Mouse (Mus musculus): ENCODE data around the gene Dennd5b.

- no peak for TF ChIP-seq ZNF384 (IDR thresholded peaks at IDR 0.05; ENCODE audit: low read depth, low read length)
- TF ChIP-seq ZC3H11A (IDR thresholded peaks at IDR 0.05; ENCODE audit: borderline replicate concordance, low read depth, low read length) = no peak
- no peak for TF ChIP-seq MAFK (IDR thresholded peaks at IDR 0.05; ENCODE audit: insufficient read depth, low read depth, low read length)
- TF ChIP-seq HCFC1 (IDR thresholded peaks at IDR 0.05; ENCODE audit: borderline replicate concordance, insufficient read depth, low read length) = no peak
Measured at GRCm38 (mm10) chr6:149018431-149018830, 83.0 kb downstream of the Dennd5b start.
